Mouse (Mus musculus): Measurements from ENCODE around the gene Tex38.

GRCm38 (mm10) chr4:115749336-115749735 is 31.5 kb downstream of the Tex38 start:
- TF ChIP-seq POLR2A (IDR thresholded peaks at IDR 0.05; ENCODE audit: insufficient read depth, low read length) (no peak), EP300 (IDR thresholded peaks at IDR 0.05; ENCODE audit: insufficient read depth, low read depth, low read length) (no peak)
